Mouse (Mus musculus) heart, embryonic 10.5 days (tissue): Measurements from ENCODE around the gene Nxph2. TPM values are rescaled to one million over a fixed set of nuclear protein-coding genes. Genes with fewer than 3 reads are reported as not detected.
"Not testable (repeated sequence)": the region's sequence is repeated elsewhere in the genome, so short reads cannot be mapped to it uniquely, and the experiment has no call there.

Source experiments
- DNase-seq: peaks from one replicate; pipeline ENCODE4 v3.0.0-alpha.2; 2017; ENCODE audit warnings: low spot score
- H3K27ac ChIP-seq: fragments of 300-500 bp; sonication (generic); 2 replicates; pipeline ENCODE4 v1.5.1; 2016; ENCODE audit warnings: mild to moderate bottlenecking
- H3K27me3 ChIP-seq: fragments of 300-500 bp; sonication (generic); 2 replicates; pipeline ENCODE4 v1.6.1; 2016; ENCODE audit warnings: mild to moderate bottlenecking; ENCODE audit not compliant: poor library complexity, insufficient read depth, severe bottlenecking
- H3K36me3 ChIP-seq: fragments of 300-500 bp; sonication (generic); 2 replicates; pipeline ENCODE4 v1.6.1; 2016; ENCODE audit warnings: mild to moderate bottlenecking, moderate library complexity
- H3K4me1 ChIP-seq: fragments of 300-500 bp; sonication (generic); 2 replicates; pipeline ENCODE4 v1.6.1; 2016; ENCODE audit warnings: mild to moderate bottlenecking
- H3K4me3 ChIP-seq: fragments of 300-500 bp; sonication (generic); 2 replicates; pipeline ENCODE4 v1.5.1; 2016; ENCODE audit warnings: mild to moderate bottlenecking, moderate library complexity
- H3K9me3 ChIP-seq: fragments of 300-500 bp; sonication (generic); 2 replicates; pipeline ENCODE4 v1.6.1; 2016; ENCODE audit warnings: mild to moderate bottlenecking, moderate library complexity
- WGBS: fragments of 180-500 bp; shearing (Covaris S2); methylation state at CpG from one replicate; pipeline ENCODE4 v1.1.7; 2016; 5-methylcytosine and 5-hydroxymethylcytosine counted together
- polyA plus RNA-seq: library from polyadenylated mRNA; unstranded; fragments of >200 nt; fragmentation: Nextera tagmentation; extraction: Ambion mirVana; gene quantifications from 2 replicates; pipeline ENCODE4 v1.2.1, GENCODE M21; 2016

The Nxph2 gene
- polyA plus RNA-seq, result 0.16 TPM in 1 of 2 replicates, not detected in the other

DNA sequence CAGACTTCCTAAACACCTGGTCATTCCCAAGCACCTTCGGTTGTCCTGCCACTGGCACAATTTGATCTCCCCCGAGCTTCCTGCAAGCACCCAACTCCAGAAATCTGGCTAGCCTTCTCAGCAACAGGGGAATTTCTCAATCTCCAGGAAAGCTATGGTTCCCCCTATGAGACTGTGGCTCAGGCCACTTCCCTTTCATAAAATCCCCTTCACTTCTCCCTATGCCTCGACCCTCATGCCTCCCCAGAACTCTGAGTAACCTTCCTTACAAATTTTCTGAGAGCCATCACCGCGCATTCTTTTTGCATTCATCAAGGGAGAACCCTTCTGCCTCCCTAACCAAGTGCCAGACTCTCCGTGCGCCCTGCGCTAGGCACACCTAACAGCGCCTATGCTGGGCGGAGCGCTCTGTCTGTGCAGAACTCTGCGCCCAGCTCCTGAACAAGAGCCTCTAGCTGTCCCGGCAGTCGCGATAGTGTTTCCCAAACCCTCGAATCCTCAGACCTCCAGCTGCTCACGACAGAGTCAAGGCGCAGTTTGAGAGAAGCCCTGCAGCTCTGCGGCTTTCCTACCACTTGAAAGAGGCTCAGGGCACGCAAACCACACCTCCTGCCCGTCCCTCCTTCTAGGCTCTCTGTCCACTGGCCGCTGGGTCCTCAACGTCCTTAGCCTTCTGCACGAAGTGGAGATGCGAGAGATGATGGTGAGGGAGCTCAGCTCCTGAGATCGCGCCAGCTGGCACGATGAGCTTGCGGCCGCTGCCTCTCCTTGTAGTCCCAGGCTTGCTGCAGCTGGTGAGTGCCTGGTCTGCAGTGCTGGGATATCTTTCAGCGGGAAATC is at the start of gene Nxph2:
Gene Nxph2, plus strand, starts transcription at position 501 of the 840 bp plus-strand sequence.
- H3K9me3 ChIP-seq, result no peaks in the 10 kb centered on the region
- DNase-seq, result peak; percentile 73
- peaks cover 6% of the 10 kb centered on the region for H3K4me1 ChIP-seq
- peak within 1 kb of the TSS; percentile 52 for H3K4me3 ChIP-seq
- no peak within 1 kb of the TSS for H3K27ac ChIP-seq
- H3K27me3 ChIP-seq, result peaks cover 15% of the 10 kb centered on the region; the same call in 1 of the 2 replicates
- no peaks in the 10 kb centered on the region for H3K36me3 ChIP-seq
- WGBS, result 2% methylated on average over 31 of the region's 31 CpGs

DNA sequence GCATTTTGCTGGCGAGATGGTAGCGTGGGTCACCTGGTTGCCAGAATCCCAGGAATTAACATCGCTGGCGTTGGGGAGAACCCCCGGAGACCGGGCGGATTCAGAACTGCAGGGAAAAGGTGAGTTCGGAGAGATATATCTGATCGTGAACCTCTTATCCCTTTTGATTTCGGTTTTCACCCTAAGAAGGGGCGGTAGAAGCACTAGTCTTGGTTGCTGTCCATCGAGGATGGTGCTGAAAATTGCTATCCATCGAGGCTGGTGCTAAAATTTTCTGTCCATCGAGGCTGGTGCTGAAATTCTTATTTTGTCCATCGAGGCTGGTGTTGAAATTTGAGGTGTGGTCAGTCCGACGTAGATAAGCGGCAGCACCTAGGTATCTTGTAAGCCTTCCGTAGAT is 30.1 kb upstream of the Nxph2 start:
- H3K4me1 ChIP-seq, H3K27ac ChIP-seq, H3K27me3 ChIP-seq, H3K4me3 ChIP-seq, DNase-seq, H3K9me3 ChIP-seq, H3K36me3 ChIP-seq: not testable (repeated sequence)
- WGBS, result 45% methylated on average over 19 of the region's 19 CpGs

DNA sequence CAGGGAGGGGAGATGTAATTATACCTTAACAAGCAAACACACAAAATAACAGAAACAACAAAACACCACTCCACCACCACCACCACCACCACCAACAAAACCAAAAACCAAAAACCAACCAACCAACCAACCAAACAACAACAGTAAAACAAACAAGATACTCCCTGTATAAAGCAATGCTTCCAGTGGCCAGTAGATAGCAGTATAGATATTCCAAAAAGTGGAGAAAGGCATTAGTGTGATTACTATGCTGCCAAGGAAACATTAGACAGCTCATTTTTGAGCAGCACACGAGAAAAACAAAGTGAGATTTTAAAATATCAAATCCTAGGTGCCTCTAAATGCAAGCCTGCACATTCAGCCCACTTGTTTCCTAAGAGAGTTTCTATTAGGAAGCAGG is 6.2 kb upstream of the Nxph2 start:
- Histone ChIP-seq H3K27me3 (no peaks in the 10 kb centered on the region), H3K27ac (no peak overlapping the region), H3K9me3 (no peaks in the 10 kb centered on the region), H3K4me3 (no peak overlapping the region), H3K36me3 (no peaks in the 10 kb centered on the region), H3K4me1 (no peaks in the 10 kb centered on the region)
- no peak for DNase-seq
- WGBS, result 10% methylated on average over 1 of the region's 1 CpGs

Other genes with a start within 250 kb of the Nxph2 start
- gene Mastl, start 165.2 kb upstream of the Nxph2 start, polyA plus RNA-seq, result 11.6 and 12.0 TPM in 2 replicates
- gene Yme1l1, start 164.9 kb upstream of the Nxph2 start, polyA plus RNA-seq, result 56.5 and 64.0 TPM in 2 replicates
- not detected in 2 replicates for gene 4931423N10Rik, start 113.8 kb upstream of the Nxph2 start, polyA plus RNA-seq